Mouse (Mus musculus) midbrain, embryonic 11.5 days (tissue): ENCODE measurements around the gene Hist1h2ai. TPM values are rescaled to one million over a fixed set of nuclear protein-coding genes. Genes with fewer than 3 reads are reported as not detected.
"Not testable (repeated sequence)": the region's sequence is repeated elsewhere in the genome, so short reads cannot be mapped to it uniquely, and the experiment has no call there.

ENCODE experiments used
- ATAC-seq: fragments of 200-750 bp; cut with Nextera tagmentation; 2 replicates; pipeline ENCODE4 v1.8.0; 2017; ENCODE audit warnings: moderate TSS enrichment, moderate library complexity; ENCODE audit not compliant: low FRiP score
- DNase-seq: peaks from one replicate; pipeline ENCODE4 v3.0.0; 2015; ENCODE audit warnings: low spot score; ENCODE audit errors: missing footprints
- H3K27ac ChIP-seq: fragments of 300-500 bp; sonication (generic); 2 replicates; pipeline ENCODE4 v1.5.1; 2014; ENCODE audit warnings: low read depth, low read length
- H3K27me3 ChIP-seq: fragments of 300-500 bp; sonication (generic); 2 replicates; pipeline ENCODE4 v1.6.1; 2014; ENCODE audit warnings: mild to moderate bottlenecking, low read length, moderate library complexity, mixed read lengths; ENCODE audit not compliant: control insufficient read depth, insufficient read depth
- H3K36me3 ChIP-seq: fragments of 300-500 bp; sonication (generic); 2 replicates; pipeline ENCODE4 v1.6.1; 2014; ENCODE audit warnings: mild to moderate bottlenecking, low read length, moderate library complexity, mixed read lengths; ENCODE audit not compliant: control insufficient read depth, insufficient read depth
- H3K4me1 ChIP-seq: fragments of 300-500 bp; sonication (generic); 2 replicates; pipeline ENCODE4 v1.6.1; 2014; ENCODE audit warnings: low read length; ENCODE audit not compliant: control insufficient read depth, insufficient read depth
- H3K4me2 ChIP-seq: fragments of 300-500 bp; sonication (generic); 2 replicates; pipeline ENCODE4 v1.6.1; 2014; ENCODE audit warnings: mild to moderate bottlenecking, moderate library complexity
- H3K4me3 ChIP-seq: fragments of 300-500 bp; sonication (generic); 2 replicates; pipeline ENCODE4 v1.5.1; 2014; ENCODE audit warnings: low read depth, low read length
- H3K9ac ChIP-seq: fragments of 300-500 bp; sonication (generic); 2 replicates; pipeline ENCODE4 v1.6.1; 2014; ENCODE audit warnings: low read length
- H3K9me3 ChIP-seq: fragments of 300-500 bp; sonication (generic); 2 replicates; pipeline ENCODE4 v1.6.1; 2016; ENCODE audit warnings: low read length; ENCODE audit not compliant: control insufficient read depth
- WGBS: fragments of 180-500 bp; shearing (Covaris S2); extraction: QIAGEN DNeasy Blood & Tissue Kit; methylation state at CpG from one replicate; pipeline ENCODE4 v1.1.7; 2014; 5-methylcytosine and 5-hydroxymethylcytosine counted together
- polyA plus RNA-seq: library from polyadenylated mRNA; unstranded; fragments of >200 nt; fragmentation: Nextera tagmentation; extraction: Ambion mirVana; gene quantifications from 2 replicates; pipeline ENCODE4 v1.2.1, GENCODE M21; 2014

The Hist1h2ai gene
- polyA plus RNA-seq, 1 experiment from 2014 or later = 19.8 TPM

- Histone ChIP-seq H3K4me2 (peak overlapping the region; percentile 49), H3K27me3 (no peaks in the 10 kb centered on the region), H3K4me3 (no peak overlapping the region), H3K4me1 (peaks cover 22% of the 10 kb centered on the region), H3K27ac (peak overlapping the region; percentile 94), H3K36me3 (no peaks in the 10 kb centered on the region), H3K9ac (peak overlapping the region; percentile 58; the same call in 1 of the 2 replicates), H3K9me3 (no peaks in the 10 kb centered on the region)
- no peak for ATAC-seq
- DNase-seq = peak; percentile 85
- WGBS = 33% methylated on average over 5 of the region's 5 CpGs
Observed at GRCm38 (mm10) chr13:21722993-21723836, 7.0 kb downstream of the Hist1h2ai start.

GRCm38 (mm10) chr13:21727948-21728572 lies 11.8 kb downstream of the Hist1h2ai start:
- DNase-seq = peak; percentile 89
- Histone ChIP-seq H3K4me1 (peaks cover 12% of the 10 kb centered on the region; the same call in 1 of the 2 replicates), H3K9me3 (no peaks in the 10 kb centered on the region), H3K27ac (peak overlapping the region; percentile 3), H3K9ac (no peak overlapping the region), H3K27me3 (no peaks in the 10 kb centered on the region), H3K4me3 (no peak overlapping the region), H3K4me2 (0 out of 2 replicates have a peak overlapping the region, but pooled peaks have one; percentile 14), H3K36me3 (no peaks in the 10 kb centered on the region)
- 19% methylated on average over 11 of the region's 11 CpGs for WGBS
- ATAC-seq = peak; percentile 90

GRCm38 (mm10) chr13:21729544-21729943 lies 13.3 kb downstream of the Hist1h2ai start:
- Histone ChIP-seq H3K4me1 (peaks cover 16% of the 10 kb centered on the region; the same call in 1 of the 2 replicates), H3K4me2 (no peak overlapping the region), H3K4me3 (no peak overlapping the region), H3K9ac (no peak overlapping the region), H3K27me3 (no peaks in the 10 kb centered on the region), H3K36me3 (no peaks in the 10 kb centered on the region), H3K9me3 (no peaks in the 10 kb centered on the region), H3K27ac (no peak overlapping the region)
- DNase-seq = no peak
- WGBS = 81% methylated on average over 1 of the region's 1 CpGs
- ATAC-seq = no peak

DNA sequence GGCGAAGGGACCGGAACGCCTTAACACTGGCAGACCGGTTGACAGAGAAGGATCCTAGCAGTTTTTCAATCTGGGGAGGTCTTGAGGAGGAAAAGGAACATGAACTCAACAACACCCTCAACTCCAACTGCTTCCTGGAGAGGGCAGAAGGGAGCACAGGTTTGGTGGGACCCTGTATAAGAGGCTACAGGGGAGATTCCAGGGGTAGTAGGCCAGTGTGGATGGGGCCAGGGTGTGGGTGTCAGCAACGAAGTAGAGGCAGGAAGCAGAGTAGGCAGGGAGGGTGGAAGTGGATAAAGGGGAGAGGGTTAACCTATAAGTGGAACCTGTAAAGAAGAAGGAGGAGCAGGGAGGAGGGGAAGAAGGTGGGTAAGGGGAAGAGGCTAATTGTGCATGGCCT lies 17.2 kb downstream of the Hist1h2ai start:
- Histone ChIP-seq H3K27ac (peak overlapping the region; percentile 98), H3K4me2 (no peak overlapping the region), H3K9me3 (no peaks in the 10 kb centered on the region), H3K4me3 (no peak overlapping the region), H3K9ac (peak overlapping the region; percentile 64; the same call in 1 of the 2 replicates), H3K36me3 (no peaks in the 10 kb centered on the region), H3K4me1 (peaks cover 7% of the 10 kb centered on the region; the same call in 1 of the 2 replicates), H3K27me3 (no peaks in the 10 kb centered on the region)
- DNase-seq (peak; percentile 90), ATAC-seq (peak; percentile 14; the same call in 1 of the 2 replicates)
- 68% methylated on average over 5 of the region's 5 CpGs for WGBS

- H3K4me1 ChIP-seq = peaks cover 7% of the 10 kb centered on the region; the same call in 1 of the 2 replicates
- no peaks in the 10 kb centered on the region for H3K36me3 ChIP-seq
- peak overlapping the region; percentile 64 for H3K9ac ChIP-seq
- H3K9me3 ChIP-seq = no peaks in the 10 kb centered on the region
- ATAC-seq = peak; percentile 80
- peak overlapping the region; percentile 98 for H3K27ac ChIP-seq
- H3K4me3 ChIP-seq = peak overlapping the region; percentile 40
- peak overlapping the region; percentile 67 for H3K4me2 ChIP-seq
- WGBS = under 1% methylated on average over 21 of the region's 21 CpGs
- no peaks in the 10 kb centered on the region for H3K27me3 ChIP-seq
- peak; percentile 96 for DNase-seq
Observed at GRCm38 (mm10) chr13:21734010-21734905, 18.0 kb downstream of the Hist1h2ai start.

GRCm38 (mm10) chr13:21734906-21735767 lies 18.9 kb downstream of the Hist1h2ai start, which contains the start of gene Hist1h4j:
TSS of gene Hist1h4j (plus strand) at chr13:21735064.
- under 1% methylated on average over 43 of the region's 56 CpGs for WGBS
- ATAC-seq = peak; percentile 92
- H3K9me3 ChIP-seq = not testable (repeated sequence)

DNA sequence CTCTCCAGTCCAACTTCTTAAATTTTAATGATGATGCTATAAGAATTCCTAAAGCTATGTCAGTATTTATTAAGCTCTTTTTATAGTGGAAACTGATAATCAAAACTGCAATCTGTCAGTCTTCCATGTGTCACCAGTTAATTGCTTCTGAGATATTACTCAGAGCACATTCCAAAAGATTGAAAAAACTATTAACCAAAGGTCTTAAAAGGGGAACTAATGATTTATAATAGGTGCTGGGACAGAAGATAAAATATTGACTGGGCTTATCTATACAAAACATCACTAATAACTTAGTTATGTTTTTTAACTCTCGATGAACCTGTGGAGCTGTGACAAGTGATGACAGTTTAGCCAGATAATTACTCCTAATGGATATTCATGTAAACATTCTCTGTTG lies 28.8 kb downstream of the Hist1h2ai start:
- ATAC-seq = no peak
- no peak overlapping the region for H3K27ac ChIP-seq
- whole genome bisulfite sequencing = 84% methylated on average over 1 of the region's 1 CpGs

More at GRCm38 (mm10) chr13:21734906-21735767, 18.9 kb downstream of the Hist1h2ai start, which contains the start of gene Hist1h4j:
- not testable (repeated sequence) for H3K4me1 ChIP-seq, H3K36me3 ChIP-seq, H3K27me3 ChIP-seq
- H3K9ac ChIP-seq = peak within 1 kb of the TSS; percentile 64
- H3K4me3 ChIP-seq = peak within 1 kb of the TSS; percentile 40
- peak within 1 kb of the TSS; percentile 67 for H3K4me2 ChIP-seq
- H3K27ac ChIP-seq = peak within 1 kb of the TSS; percentile 98
- DNase-seq = peak; percentile 99

More for the DNA sequence above, 28.8 kb downstream of the Hist1h2ai start:
- Histone ChIP-seq H3K27me3 (no peaks in the 10 kb centered on the region), H3K4me1 (peaks cover 4% of the 10 kb centered on the region; the same call in 1 of the 2 replicates), H3K4me3 (no peak overlapping the region), H3K9ac (no peak overlapping the region), H3K9me3 (no peaks in the 10 kb centered on the region), H3K36me3 (no peaks in the 10 kb centered on the region), H3K4me2 (no peak overlapping the region)
- no peak for DNase-seq
